Mouse (Mus musculus): ENCODE measurements around the gene Hist1h2ab. TPM values are rescaled to one million over a fixed set of nuclear protein-coding genes. Genes with fewer than 3 reads are reported as not detected.
"Not testable (repeated sequence)": the region's sequence is repeated elsewhere in the genome, so short reads cannot be mapped to it uniquely, and the experiment has no call there.

The Hist1h2ab gene
- 4.6 and 7.2 TPM in 2 replicates for polyA plus RNA-seq (2015; fragmentation: Nextera tagmentation; extraction: Ambion mirVana)

DNA sequence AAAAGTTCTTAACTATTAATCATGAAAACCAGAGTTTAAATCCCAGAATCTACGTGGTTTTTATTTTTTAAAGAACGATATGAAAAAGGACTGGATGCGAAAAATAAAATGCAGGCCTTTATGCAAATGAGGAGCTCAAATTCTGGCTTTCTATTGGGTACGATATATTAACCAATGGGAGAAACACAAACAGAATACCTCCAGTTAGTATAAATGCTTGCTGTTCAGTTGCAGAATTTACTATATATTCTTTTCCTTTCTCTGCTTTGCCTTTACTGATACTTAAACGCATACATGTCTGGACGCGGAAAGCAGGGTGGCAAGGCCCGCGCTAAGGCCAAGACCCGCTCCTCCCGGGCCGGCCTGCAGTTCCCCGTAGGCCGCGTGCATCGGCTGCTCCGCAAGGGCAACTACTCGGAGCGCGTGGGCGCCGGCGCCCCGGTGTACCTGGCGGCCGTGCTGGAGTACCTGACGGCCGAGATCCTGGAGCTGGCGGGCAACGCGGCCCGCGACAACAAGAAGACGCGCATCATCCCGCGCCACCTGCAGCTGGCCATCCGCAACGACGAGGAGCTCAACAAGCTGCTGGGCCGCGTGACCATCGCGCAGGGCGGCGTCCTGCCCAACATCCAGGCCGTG, at the start of gene Hist1h2ab:
TSS of gene Hist1h2ab (plus strand) at position 288 of the 639 bp plus-strand sequence.
- Histone ChIP-seq H3K4me3 (peak within 1 kb of the TSS; percentile 46), H3K9ac (peak within 1 kb of the TSS; percentile 38; the same call in 1 of the 2 replicates), H3K4me1 (peaks cover 21% of the 10 kb centered on the region), H3K4me2 (peak within 1 kb of the TSS; percentile 83), H3K27ac (peak within 1 kb of the TSS; percentile 91)
- H3K27me3 ChIP-seq (replicated peaks); H3K36me3 ChIP-seq (replicated peaks); H3K9me3 ChIP-seq: not testable (repeated sequence)
- peak; percentile 55 for ATAC-seq (replicated peaks)
- under 1% methylated on average over 35 of the region's 47 CpGs for WGBS

DNA sequence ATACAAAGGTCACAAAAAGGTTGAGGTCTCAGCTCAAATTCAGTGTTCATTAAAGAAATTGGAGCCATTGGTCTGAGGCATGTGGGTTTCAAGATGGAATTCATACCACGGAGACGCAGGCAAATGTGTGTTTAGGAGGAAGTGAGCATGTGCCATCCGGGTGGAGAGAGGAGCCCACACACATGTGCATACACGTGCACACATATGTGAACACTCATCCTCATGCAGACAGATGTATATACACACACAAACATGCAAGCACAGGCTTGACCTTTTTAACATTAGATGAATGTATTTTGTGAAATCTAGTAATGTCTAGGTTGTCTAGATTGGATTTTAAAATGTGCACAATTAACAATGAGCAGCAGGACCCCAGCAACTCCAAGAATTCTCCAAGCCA, 48.7 kb upstream of the Hist1h2ab start:
- Histone ChIP-seq H3K36me3 (replicated peaks) (no peaks in the 10 kb centered on the region), H3K4me2 (no peak overlapping the region), H3K4me1 (peaks cover 14% of the 10 kb centered on the region), H3K9ac (no peak overlapping the region), H3K27ac (no peak overlapping the region), H3K27me3 (replicated peaks) (no peaks in the 10 kb centered on the region), H3K4me3 (no peak overlapping the region), H3K9me3 (no peaks in the 10 kb centered on the region)
- no peak for ATAC-seq (replicated peaks)
- WGBS, result 85% methylated on average over 4 of the region's 4 CpGs

DNA sequence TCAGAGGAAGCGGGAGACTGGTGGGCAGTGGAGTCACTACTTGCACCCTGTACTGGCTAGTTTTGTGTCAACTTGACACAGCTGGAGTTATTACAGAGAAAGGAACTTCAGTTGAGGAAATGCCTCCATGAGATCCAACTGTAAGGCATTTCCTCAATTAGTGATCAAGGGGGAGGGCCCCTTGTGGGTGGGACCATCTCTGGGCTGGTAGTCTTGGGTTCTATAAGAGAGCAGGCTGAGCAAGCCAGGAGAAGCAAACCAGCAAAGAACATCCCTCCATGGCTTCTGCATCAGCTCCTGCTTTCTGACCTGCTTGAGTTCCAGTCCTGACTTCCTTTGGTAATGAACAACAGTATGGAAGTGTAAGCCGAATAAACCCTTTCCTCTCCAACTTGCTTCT, 48.1 kb upstream of the Hist1h2ab start:
- H3K9me3 ChIP-seq; ATAC-seq (replicated peaks); H3K9ac ChIP-seq; H3K4me1 ChIP-seq; H3K4me2 ChIP-seq; H3K27ac ChIP-seq; H3K36me3 ChIP-seq (replicated peaks); H3K27me3 ChIP-seq (replicated peaks); H3K4me3 ChIP-seq: not testable (repeated sequence)
- WGBS, result 93% methylated on average over 2 of the region's 2 CpGs

DNA sequence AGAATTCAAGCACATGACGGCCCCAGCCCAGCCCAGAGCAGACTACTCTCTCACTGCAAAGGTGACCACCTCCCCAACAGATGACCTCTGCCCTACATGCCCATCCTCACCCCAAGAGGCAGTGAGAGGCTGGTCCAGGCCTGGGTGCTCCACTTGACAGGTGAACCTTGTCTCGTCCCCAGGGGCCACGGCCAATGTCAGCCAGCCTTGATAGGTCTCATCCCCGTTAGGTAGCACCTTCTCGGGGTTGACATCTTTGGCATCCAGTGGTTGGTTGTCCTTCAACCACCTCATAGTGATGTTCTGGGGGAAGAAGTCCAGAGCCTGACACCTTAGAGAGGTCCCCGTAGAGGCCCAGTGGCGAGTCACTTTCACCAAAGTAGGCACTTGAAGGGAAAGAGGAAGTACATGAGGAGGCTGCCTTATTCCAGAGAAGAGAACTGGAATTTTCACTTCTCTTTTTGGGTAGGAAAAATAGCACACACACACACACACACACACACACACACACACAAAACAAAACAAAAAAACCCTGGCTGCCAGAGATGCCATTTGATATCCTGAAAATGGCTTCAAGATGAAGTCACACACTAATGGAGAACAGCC, 45.1 kb upstream of the Hist1h2ab start:
- 96% methylated on average over 7 of the region's 7 CpGs for WGBS
- no peaks in the 10 kb centered on the region for H3K27me3 ChIP-seq (replicated peaks)

DNA sequence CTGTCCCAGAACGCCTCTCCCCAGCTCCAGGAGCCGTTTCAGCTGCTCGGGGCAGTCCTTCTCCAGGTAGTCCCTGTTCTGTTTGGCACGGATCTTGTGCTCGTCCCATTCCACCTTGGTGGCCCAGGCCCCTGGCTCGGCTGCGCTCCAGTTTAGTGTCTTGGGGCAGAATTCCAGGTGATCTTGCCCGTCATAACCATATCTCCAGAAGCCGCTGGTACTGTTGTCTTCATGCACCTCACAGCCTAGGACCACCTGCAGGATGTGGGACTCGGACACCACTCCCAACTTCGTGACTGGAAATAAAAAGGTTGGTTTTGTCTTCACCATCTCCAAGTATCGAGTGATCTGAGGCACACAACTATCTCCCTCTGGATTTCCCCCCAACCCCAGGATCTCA, 44.2 kb upstream of the Hist1h2ab start:
- no peaks in the 10 kb centered on the region for H3K27me3 ChIP-seq (replicated peaks)
- H3K27ac ChIP-seq, result no peak overlapping the region
- peaks cover 8% of the 10 kb centered on the region for H3K4me1 ChIP-seq
- no peak for ATAC-seq (replicated peaks)
- no peaks in the 10 kb centered on the region for H3K9me3 ChIP-seq
- no peak overlapping the region for H3K9ac ChIP-seq
- no peak overlapping the region for H3K4me3 ChIP-seq
- no peaks in the 10 kb centered on the region for H3K36me3 ChIP-seq (replicated peaks)
- 95% methylated on average over 12 of the region's 12 CpGs for WGBS
- no peak overlapping the region for H3K4me2 ChIP-seq

More for the DNA sequence above, 45.1 kb upstream of the Hist1h2ab start:
- no peak for ATAC-seq (replicated peaks)
- no peak overlapping the region for H3K27ac ChIP-seq
- H3K4me1 ChIP-seq, result peaks cover 8% of the 10 kb centered on the region
- no peaks in the 10 kb centered on the region for H3K9me3 ChIP-seq
- no peak overlapping the region for H3K4me3 ChIP-seq
- no peak overlapping the region for H3K4me2 ChIP-seq
- H3K36me3 ChIP-seq (replicated peaks), result no peaks in the 10 kb centered on the region
- H3K9ac ChIP-seq, result no peak overlapping the region

DNA sequence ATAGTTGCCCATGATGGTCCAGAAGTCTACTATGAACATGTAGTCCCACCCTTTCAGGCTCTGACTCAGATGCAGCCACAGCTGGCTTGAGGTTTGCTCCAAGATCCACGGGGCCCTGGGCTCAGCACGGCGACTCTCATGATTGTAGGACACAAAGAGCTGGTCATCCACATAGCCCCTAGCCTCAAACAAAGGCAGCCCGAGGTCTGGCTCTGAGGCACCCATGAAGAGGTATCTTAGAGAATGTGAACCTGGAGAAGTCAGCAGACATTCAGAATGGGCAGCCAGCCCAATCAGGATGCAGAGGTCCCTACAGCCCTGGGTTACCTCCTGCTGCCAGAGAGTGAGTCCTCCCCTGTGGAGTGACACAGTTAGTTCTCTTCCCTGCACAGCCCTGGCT, 42.9 kb upstream of the Hist1h2ab start:
- Histone ChIP-seq H3K4me3 (no peak overlapping the region), H3K9me3 (no peaks in the 10 kb centered on the region), H3K4me1 (peaks cover 8% of the 10 kb centered on the region), H3K4me2 (no peak overlapping the region), H3K9ac (no peak overlapping the region), H3K27me3 (replicated peaks) (0 out of 2 replicates have a peak, but pooled peaks cover 4% of the 10 kb centered on the region), H3K36me3 (replicated peaks) (no peaks in the 10 kb centered on the region), H3K27ac (no peak overlapping the region)
- WGBS, result 86% methylated on average over 4 of the region's 4 CpGs
- ATAC-seq (replicated peaks), result no peak

DNA sequence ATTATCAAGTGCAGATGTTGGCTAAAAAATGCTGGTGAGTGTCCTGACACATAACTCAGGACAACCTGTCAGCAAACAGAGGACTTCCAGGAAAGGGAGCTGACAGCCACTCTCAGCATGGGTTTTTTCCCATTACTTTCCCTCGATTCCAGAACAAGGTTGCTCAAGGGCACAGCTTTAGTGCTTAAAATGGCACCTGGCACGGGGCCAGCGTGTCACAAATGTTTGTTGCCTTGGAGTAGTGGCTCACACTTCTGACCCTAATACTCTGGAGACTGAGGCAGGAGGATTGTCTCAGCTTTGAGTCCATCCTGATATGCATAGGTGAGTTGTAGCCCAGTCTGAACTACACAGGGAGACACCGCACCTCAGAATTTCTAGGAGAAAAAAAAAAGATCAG, 42.3 kb upstream of the Hist1h2ab start:
- no peak overlapping the region for H3K4me2 ChIP-seq
- ATAC-seq (replicated peaks), result no peak
- H3K27ac ChIP-seq, result no peak overlapping the region

DNA sequence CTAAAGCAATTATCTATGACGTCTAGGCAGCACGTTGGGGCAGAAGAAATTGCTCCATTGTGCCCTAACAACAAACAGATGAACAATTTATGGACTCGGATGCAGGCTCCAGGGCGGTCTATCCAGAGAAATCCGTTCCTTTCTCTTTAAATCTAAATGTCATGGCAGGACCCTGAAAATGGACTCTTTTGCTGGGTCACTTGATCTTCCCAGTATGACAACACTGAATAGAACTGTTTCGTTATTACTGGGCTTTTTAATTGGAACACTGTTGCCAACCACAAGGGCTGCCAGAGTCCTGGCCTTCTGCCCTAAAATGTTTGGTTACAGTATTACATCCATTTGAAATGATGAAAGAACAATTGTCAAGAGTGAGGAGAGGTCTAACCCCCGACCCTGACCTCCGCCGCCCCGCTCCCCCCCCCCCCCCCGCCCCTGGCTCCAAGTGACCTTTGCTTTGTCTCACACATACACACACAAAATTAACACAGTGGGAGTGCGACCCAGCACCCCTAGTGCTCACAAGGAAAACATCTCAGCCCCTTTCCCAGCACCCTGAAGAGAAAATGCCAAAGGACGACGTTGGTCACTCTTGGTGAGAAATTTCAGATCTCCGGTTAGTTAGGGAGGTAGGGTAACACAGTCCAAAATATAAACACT, 41.1 kb upstream of the Hist1h2ab start:
- Histone ChIP-seq H3K9me3 (no peaks in the 10 kb centered on the region), H3K9ac (peak overlapping the region; percentile 28), H3K27me3 (replicated peaks) (0 out of 2 replicates have a peak, but pooled peaks cover 4% of the 10 kb centered on the region), H3K27ac (no peak overlapping the region), H3K4me2 (peak overlapping the region; percentile 52), H3K4me1 (peaks cover 8% of the 10 kb centered on the region), H3K4me3 (peak overlapping the region; percentile 32), H3K36me3 (replicated peaks) (no peaks in the 10 kb centered on the region)
- WGBS, result 20% methylated on average over 15 of the region's 15 CpGs
- ATAC-seq (replicated peaks), result no peak

More for the DNA sequence above, 42.3 kb upstream of the Hist1h2ab start:
- Histone ChIP-seq H3K4me1 (peaks cover 8% of the 10 kb centered on the region), H3K9me3 (no peaks in the 10 kb centered on the region), H3K36me3 (replicated peaks) (no peaks in the 10 kb centered on the region), H3K9ac (no peak overlapping the region), H3K27me3 (replicated peaks) (0 out of 2 replicates have a peak, but pooled peaks cover 4% of the 10 kb centered on the region), H3K4me3 (no peak overlapping the region)
- 85% methylated on average over 4 of the region's 4 CpGs for WGBS

DNA sequence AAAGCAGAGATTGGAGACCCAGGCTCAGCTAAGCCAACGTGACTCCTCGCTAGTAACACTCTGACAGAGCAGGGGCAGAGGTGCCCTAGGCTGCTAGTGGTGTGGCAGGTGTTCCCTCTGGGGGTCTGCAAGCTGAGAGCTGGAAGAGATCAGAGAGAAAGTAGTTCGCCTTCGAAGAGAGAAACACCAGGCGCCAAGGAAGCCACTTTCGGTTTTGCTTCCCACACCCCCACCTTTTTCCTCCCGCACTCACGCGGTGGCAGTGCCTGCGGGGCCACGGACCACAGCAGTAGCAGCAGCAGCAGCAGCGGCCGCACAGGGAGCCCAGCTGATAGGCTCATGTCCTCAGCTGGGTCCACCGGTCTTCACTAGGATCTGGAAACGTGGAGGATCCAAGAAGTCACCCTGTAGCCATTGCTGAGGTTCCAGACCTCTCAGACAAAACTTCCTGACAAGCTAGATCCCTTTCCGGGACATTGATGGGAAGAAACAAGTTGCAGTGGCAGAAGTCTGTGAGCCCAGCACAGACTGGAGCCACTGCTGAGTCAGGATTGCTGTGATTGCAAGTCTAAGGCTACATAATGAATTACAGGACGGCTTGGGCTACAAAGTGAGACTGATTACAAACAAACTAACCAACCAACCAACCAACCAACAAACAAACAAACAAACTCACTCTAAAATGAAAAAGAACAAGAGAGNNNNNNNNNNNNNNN, 40.4 kb upstream of the Hist1h2ab start, which contains the start of gene Hfe:
TSS of gene Hfe (minus strand) at position 481 of the 716 bp plus-strand sequence.
- no peak for ATAC-seq (replicated peaks)
- no peak within 1 kb of the TSS for H3K27ac ChIP-seq
- 5% methylated on average over 17 of the region's 17 CpGs for WGBS

DNA sequence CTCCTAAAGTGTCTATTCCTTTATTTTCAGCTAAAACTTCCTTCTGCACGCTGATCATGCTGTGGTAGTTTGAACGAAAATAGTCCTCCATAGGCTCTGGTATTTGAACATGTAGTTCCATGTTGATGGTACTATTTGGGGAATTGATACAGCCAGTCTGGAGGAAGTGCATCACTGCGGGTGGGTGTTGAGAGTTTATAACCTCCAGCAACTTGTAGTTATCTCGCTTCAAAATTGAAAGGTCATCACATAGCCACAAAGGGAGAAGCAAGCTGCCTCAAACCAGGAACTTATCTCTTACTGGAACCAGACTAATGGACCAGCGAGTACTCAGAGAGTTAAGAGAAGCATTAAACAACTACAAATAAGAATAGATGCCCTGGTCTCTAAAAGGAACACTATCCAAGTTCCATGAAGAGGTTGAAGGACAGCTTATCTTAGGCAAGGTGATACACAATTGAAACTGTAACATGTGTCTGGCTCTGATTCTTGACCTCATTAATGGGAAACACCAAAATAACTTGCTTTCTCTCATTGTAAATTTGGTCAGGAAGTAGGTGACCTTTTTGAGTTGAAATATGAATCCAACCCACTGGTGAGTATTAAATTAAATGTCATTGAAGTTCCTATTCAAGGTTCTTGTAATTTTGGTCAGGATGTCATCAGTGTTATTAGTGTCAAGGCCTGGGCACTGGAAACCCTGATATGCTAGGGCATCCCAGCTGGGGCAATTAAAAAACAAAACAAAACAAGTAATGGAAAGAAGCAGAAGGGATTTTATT, 34.5 kb upstream of the Hist1h2ab start:
- H3K4me2 ChIP-seq, result no peak overlapping the region
- H3K27me3 ChIP-seq (replicated peaks), result 0 out of 2 replicates have a peak, but pooled peaks cover 4% of the 10 kb centered on the region
- no peaks in the 10 kb centered on the region for H3K9me3 ChIP-seq
- 89% methylated on average over 5 of the region's 5 CpGs for WGBS
- no peak overlapping the region for H3K4me3 ChIP-seq
- H3K4me1 ChIP-seq, result no peaks in the 10 kb centered on the region
- no peak for ATAC-seq (replicated peaks)
- no peak overlapping the region for H3K9ac ChIP-seq
- H3K36me3 ChIP-seq (replicated peaks), result no peaks in the 10 kb centered on the region
- no peak overlapping the region for H3K27ac ChIP-seq

More for the DNA sequence above, 40.4 kb upstream of the Hist1h2ab start, which contains the start of gene Hfe:
- Histone ChIP-seq H3K27me3 (replicated peaks) (0 out of 2 replicates have a peak, but pooled peaks cover 4% of the 10 kb centered on the region), H3K4me3 (peak within 1 kb of the TSS; percentile 32), H3K4me2 (peak within 1 kb of the TSS; percentile 52), H3K4me1 (peaks cover 8% of the 10 kb centered on the region), H3K36me3 (replicated peaks) (no peaks in the 10 kb centered on the region), H3K9ac (peak within 1 kb of the TSS; percentile 28), H3K9me3 (no peaks in the 10 kb centered on the region)

DNA sequence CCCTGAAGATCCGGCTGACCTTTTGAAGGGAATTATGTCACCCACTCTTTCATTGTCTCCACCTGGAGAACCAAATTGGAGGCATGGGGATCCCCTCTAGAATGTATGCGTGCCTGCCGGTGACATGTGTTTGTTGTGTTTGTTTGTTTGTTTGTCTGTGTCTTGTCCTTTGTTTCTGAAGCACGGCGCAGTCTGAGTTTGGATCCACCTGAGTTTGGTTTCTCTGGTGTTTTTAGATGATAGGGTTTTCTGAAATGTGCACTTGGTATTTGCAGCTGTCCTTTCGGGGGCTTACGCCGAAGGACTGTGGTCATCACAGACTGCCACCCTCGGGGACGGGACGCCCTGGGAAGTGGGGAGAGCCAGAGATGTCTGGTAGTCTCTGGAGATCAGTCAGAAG, 33.8 kb upstream of the Hist1h2ab start:
- 58% methylated on average over 11 of the region's 11 CpGs for WGBS
- ATAC-seq (replicated peaks), result no peak
- no peak overlapping the region for H3K4me2 ChIP-seq
- no peak overlapping the region for H3K4me3 ChIP-seq
- no peak overlapping the region for H3K9ac ChIP-seq
- H3K36me3 ChIP-seq (replicated peaks), result no peaks in the 10 kb centered on the region
- no peaks in the 10 kb centered on the region for H3K4me1 ChIP-seq
- H3K27ac ChIP-seq, result no peak overlapping the region
- 0 out of 2 replicates have a peak, but pooled peaks cover 3% of the 10 kb centered on the region for H3K27me3 ChIP-seq (replicated peaks)
- no peaks in the 10 kb centered on the region for H3K9me3 ChIP-seq

Data from midbrain, embryonic 15.5 days (tissue).